Mouse (Mus musculus) gonadal fat pad, adult 2 months (tissue): Measurements from ENCODE around the gene Pgr15l. TPM values are rescaled to one million over a fixed set of nuclear protein-coding genes. Genes with fewer than 3 reads are reported as not detected.

Source experiments
- DNase-seq: peaks from one replicate; pipeline ENCODE4 v3.0.0-alpha.2; 2012; ENCODE audit warnings: low read depth
- polyA plus RNA-seq: library from polyadenylated mRNA; depleted of rRNA; stranded (reverse); fragments of >200 nt; gene quantifications from 2 replicates; pipeline ENCODE4 v1.2.3, GENCODE M21; 2012; rRNA removed

Gene Pgr15l
- polyA plus RNA-seq: 0.04 and 0.06 TPM in 2 replicates

DNA sequence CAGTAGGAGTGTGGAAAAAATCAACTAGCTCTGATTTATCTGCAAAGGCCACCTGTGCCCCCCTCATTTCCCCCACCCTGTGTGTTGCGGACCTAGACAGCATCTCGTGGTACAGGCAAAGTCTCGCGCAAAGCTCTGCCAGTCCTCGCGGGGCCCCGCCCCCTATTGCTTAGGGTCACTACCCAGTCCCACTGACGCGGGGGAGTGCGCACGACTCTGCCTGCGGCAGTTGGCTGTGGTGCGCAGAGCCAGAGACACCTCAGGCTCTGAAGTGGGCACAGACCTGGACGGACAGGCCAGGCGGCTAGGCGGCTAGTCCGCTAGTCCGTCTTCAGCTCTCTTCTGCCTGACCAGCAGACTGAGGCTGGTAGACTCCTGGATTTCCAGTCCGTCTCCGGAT, at the start of gene Pgr15l:
Pgr15l (plus strand) TSS at position 228 of the 400 bp plus-strand sequence.
- no peak for DNase-seq

DNA sequence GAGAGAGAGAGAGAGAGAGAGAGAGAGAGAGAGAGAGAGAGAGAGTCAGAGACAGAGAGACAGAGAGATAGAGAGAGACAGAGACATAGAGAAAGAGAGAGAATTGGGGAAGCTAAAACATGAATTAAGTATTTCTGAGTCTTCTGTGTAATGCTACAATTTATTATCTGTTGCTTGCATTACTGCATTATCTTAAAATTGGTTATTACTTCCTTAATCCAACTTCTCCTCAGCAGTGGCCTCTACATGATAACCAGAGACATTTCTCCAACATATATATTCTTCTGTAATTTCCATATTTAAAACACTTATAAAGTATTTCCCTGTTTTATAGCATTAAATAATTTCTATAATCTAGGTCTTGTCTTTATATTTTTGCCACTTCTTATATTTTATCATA, 44.9 kb upstream of the Pgr15l start:
- DNase-seq: no peak

DNA sequence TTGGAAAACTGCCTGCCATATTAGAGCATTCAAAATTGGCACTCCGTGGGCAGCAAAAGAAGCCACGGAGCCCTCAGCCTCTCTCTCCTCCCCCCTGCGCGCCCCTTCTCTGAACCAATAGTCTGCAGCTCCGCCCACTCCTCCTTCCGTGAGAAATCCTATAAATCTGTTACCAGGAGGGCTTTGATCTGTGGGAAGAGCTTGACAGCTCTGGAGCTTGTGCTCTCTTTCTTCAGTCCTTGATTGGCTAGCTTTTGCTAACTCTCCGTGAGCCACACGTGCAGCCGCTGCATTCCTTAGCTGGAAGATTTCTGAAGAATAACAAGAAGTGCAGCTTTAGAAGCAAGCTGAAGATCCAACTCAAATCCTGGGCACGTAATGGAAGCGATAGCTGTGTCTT, 2.6 kb upstream of the Pgr15l start:
- no peak for DNase-seq
